Mouse (Mus musculus): Measurements from ENCODE around the gene Cyp39a1. TPM values are rescaled to one million over a fixed set of nuclear protein-coding genes. Genes with fewer than 3 reads are reported as not detected.

Gene Cyp39a1
- polyA plus RNA-seq, 1 experiment from 2014 or later = 21.8 TPM

DNA sequence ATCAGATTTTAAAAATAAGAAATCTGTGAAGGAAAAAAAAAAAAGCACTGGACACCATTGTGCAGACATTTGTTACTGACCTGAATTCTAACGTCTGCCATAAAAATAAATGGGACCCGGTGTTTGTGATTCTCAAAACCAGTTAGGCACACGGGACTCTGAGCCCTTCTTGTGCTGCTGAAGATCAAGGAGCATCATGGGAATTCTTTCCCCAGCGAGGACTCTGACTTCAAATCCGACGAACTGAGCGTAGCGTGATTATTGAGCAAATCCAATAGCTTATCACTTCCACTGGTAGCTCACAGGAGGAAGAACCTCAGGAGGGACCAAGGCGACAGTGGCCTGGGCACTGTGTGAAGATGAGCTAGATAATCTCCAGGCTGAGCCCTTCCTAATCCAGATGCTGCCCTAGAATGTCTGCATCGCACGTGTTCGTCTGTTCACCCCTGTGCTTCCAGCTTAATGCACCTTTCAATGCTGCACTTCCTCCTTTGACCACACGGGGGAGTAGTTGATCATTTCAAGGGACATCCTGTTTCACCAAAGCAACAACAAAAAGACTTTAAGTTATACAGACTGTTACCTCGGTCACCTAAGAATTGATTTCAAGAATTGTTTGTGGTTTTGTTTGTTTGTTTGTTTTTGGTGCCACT lies 31.9 kb downstream of the Cyp39a1 start:
- no peaks in the 10 kb centered on the region for H3K4me1 ChIP-seq
- H3K27me3 ChIP-seq = no peaks in the 10 kb centered on the region
- peak overlapping the region; percentile 33 for H3K4me2 ChIP-seq (replicated peaks)
- WGBS = 40% methylated on average over 14 of the region's 14 CpGs
- no peak overlapping the region for H3K9ac ChIP-seq (replicated peaks)
- H3K27ac ChIP-seq (replicated peaks) = no peak overlapping the region
- ATAC-seq (replicated peaks) = peak; percentile 85
- H3K4me3 ChIP-seq = no peak overlapping the region
- H3K9me3 ChIP-seq = no peaks in the 10 kb centered on the region
- no peaks in the 10 kb centered on the region for H3K36me3 ChIP-seq

GRCm38 (mm10) chr17:43701060-43701459 lies 33.8 kb downstream of the Cyp39a1 start:
- Histone ChIP-seq H3K27ac (replicated peaks) (no peak overlapping the region), H3K36me3 (no peaks in the 10 kb centered on the region), H3K27me3 (no peaks in the 10 kb centered on the region), H3K4me1 (no peaks in the 10 kb centered on the region), H3K4me2 (replicated peaks) (no peak overlapping the region), H3K9ac (replicated peaks) (no peak overlapping the region), H3K9me3 (no peaks in the 10 kb centered on the region), H3K4me3 (no peak overlapping the region)
- no peak for ATAC-seq (replicated peaks)
- 70% methylated on average over 6 of the region's 6 CpGs for WGBS

- no peaks in the 10 kb centered on the region for H3K4me1 ChIP-seq
- WGBS = 90% methylated on average over 12 of the region's 12 CpGs
- no peak overlapping the region for H3K4me3 ChIP-seq
- H3K36me3 ChIP-seq = no peaks in the 10 kb centered on the region
- no peak overlapping the region for H3K4me2 ChIP-seq (replicated peaks)
- no peak for ATAC-seq (replicated peaks)
- H3K9ac ChIP-seq (replicated peaks) = no peak overlapping the region
- no peaks in the 10 kb centered on the region for H3K27me3 ChIP-seq
- no peaks in the 10 kb centered on the region for H3K9me3 ChIP-seq
- H3K27ac ChIP-seq (replicated peaks) = no peak overlapping the region
Measured at GRCm38 (mm10) chr17:43704216-43704930, 37.1 kb downstream of the Cyp39a1 start.

- Histone ChIP-seq H3K27me3 (no peaks in the 10 kb centered on the region), H3K4me1 (no peaks in the 10 kb centered on the region), H3K36me3 (no peaks in the 10 kb centered on the region), H3K9me3 (no peaks in the 10 kb centered on the region), H3K4me3 (no peak overlapping the region), H3K27ac (replicated peaks) (no peak overlapping the region), H3K9ac (replicated peaks) (no peak overlapping the region), H3K4me2 (replicated peaks) (no peak overlapping the region)
- no peak for ATAC-seq (replicated peaks)
- WGBS = 96% methylated on average over 3 of the region's 3 CpGs
Measured at GRCm38 (mm10) chr17:43706749-43707148, 39.5 kb downstream of the Cyp39a1 start.

DNA sequence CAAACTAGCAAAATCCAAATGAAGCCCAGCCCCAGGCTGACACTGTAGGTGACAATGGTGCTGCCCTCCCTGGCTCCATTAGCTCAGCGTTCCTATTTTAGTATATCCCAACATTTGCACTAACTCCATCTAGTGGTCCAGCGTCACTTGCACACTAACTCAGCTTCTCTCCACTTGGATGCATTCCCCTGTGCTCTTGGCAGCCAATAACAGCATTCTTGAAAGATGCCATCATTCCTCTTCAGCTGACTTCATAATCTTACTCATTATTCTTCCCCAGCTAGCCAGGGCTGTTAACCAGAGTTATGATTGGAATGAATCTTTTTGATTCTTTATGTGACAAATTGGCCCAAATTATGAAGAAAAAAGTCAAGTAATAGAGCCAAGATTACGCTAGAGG lies 40.0 kb downstream of the Cyp39a1 start:
- no peaks in the 10 kb centered on the region for H3K4me1 ChIP-seq
- no peaks in the 10 kb centered on the region for H3K27me3 ChIP-seq
- no peak overlapping the region for H3K27ac ChIP-seq (replicated peaks)
- no peak overlapping the region for H3K4me2 ChIP-seq (replicated peaks)
- no peak overlapping the region for H3K4me3 ChIP-seq
- no peaks in the 10 kb centered on the region for H3K36me3 ChIP-seq
- H3K9me3 ChIP-seq = no peaks in the 10 kb centered on the region
- no peak overlapping the region for H3K9ac ChIP-seq (replicated peaks)
- WGBS = 73% methylated on average over 3 of the region's 3 CpGs
- no peak for ATAC-seq (replicated peaks)

- H3K4me2 ChIP-seq (replicated peaks) = no peak overlapping the region
- H3K9me3 ChIP-seq = no peaks in the 10 kb centered on the region
- no peak overlapping the region for H3K4me3 ChIP-seq
- H3K27me3 ChIP-seq = no peaks in the 10 kb centered on the region
- ATAC-seq (replicated peaks) = no peak
- WGBS = 92% methylated on average over 7 of the region's 7 CpGs
- H3K4me1 ChIP-seq = no peaks in the 10 kb centered on the region
- H3K27ac ChIP-seq (replicated peaks) = no peak overlapping the region
- no peaks in the 10 kb centered on the region for H3K36me3 ChIP-seq
- no peak overlapping the region for H3K9ac ChIP-seq (replicated peaks)
Measured at GRCm38 (mm10) chr17:43711557-43712352, 44.5 kb downstream of the Cyp39a1 start.

DNA sequence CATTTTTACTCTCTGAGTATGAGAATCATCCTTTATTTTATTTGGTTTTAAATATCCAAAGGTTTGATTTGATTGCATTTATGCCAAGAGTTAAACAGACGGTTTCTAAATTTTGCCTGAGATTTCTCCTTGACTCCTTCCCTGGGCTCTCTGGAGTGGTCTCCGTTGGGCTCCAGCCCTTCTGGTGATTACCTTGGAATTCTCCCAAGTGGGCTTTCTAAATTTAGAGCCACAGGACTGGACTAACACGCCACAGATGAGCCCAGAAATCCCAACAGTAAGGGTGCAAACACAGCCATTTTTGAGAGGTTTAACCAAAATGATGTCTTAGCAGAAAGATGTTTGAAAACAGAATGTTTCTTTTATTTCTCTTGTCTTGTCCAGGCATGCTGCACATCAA lies 47.0 kb downstream of the Cyp39a1 start:
- Histone ChIP-seq H3K9me3 (no peaks in the 10 kb centered on the region), H3K27ac (replicated peaks) (no peak overlapping the region), H3K4me2 (replicated peaks) (no peak overlapping the region), H3K4me3 (no peak overlapping the region), H3K9ac (replicated peaks) (no peak overlapping the region), H3K27me3 (no peaks in the 10 kb centered on the region), H3K36me3 (no peaks in the 10 kb centered on the region), H3K4me1 (no peaks in the 10 kb centered on the region)
- WGBS = 80% methylated on average over 3 of the region's 3 CpGs
- no peak for ATAC-seq (replicated peaks)

DNA sequence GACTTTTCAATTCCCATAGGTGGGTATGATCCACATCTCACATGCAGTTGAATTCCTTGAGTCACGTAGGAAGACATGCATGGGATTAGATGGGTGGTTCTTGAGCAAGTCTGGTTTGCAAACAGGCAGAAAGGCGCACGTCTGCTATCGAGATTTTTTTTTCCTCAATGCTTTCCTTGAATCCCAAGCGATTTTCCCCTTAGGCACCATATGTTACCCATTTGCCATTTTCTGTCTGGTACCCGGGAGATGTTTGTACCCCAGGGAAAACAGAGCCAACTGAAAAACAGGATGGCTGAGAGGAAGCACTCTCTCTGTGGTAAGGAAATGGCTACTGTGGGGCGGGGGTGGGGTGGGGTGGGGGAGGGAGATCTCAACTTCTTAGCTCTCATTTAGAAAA lies 49.4 kb downstream of the Cyp39a1 start:
- Histone ChIP-seq H3K27me3 (no peaks in the 10 kb centered on the region), H3K9me3 (no peaks in the 10 kb centered on the region), H3K36me3 (no peaks in the 10 kb centered on the region), H3K27ac (replicated peaks) (no peak overlapping the region), H3K9ac (replicated peaks) (no peak overlapping the region), H3K4me3 (no peak overlapping the region), H3K4me1 (no peaks in the 10 kb centered on the region), H3K4me2 (replicated peaks) (no peak overlapping the region)
- WGBS = 65% methylated on average over 7 of the region's 7 CpGs
- ATAC-seq (replicated peaks) = no peak

DNA sequence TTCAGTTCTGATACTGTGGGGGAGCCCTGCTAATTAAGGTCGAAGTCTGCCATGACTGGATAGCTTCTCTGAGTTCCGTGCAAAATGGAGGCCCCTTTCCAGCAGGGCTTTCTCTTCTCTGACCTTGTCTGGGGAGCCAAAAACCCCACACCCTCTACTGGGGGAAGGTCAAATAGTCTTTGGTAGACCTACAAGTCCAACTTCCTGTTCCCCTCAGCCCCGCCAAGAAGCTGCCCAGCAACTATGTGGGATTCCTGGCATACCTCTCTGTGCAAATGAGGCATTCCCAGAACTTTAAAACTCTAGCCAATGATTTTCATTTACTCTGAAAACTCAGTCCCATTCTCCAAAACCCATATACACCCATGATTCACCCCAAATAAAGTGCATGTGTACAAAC lies 52.2 kb downstream of the Cyp39a1 start:
- Histone ChIP-seq H3K9me3 (no peaks in the 10 kb centered on the region), H3K4me1 (no peaks in the 10 kb centered on the region), H3K27me3 (no peaks in the 10 kb centered on the region), H3K4me2 (replicated peaks) (no peak overlapping the region), H3K36me3 (no peaks in the 10 kb centered on the region), H3K27ac (replicated peaks) (no peak overlapping the region), H3K4me3 (no peak overlapping the region), H3K9ac (replicated peaks) (no peak overlapping the region)
- no peak for ATAC-seq (replicated peaks)
- 86% methylated on average over 3 of the region's 3 CpGs for WGBS

DNA sequence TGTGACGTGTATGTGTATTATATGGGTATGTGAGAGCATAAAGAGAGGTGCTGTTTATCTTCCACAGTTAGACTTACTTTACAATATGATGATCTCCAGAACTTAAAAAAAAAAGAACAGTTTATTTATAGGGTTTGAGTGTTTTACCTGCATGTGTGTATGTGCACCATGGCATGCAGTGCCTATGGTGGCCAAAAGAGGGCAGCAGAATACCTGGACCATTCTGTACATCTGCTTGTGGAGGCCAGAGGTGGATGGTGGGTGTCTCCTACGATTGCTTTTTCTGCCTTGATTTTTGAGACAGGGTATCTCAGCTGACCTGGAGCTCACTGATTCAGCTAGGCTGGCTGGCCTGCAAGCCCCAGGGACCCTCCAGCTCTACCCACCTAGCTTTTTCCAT lies 57.3 kb downstream of the Cyp39a1 start:
- WGBS = 93% methylated on average over 2 of the region's 2 CpGs
- ATAC-seq (replicated peaks) = no peak

DNA sequence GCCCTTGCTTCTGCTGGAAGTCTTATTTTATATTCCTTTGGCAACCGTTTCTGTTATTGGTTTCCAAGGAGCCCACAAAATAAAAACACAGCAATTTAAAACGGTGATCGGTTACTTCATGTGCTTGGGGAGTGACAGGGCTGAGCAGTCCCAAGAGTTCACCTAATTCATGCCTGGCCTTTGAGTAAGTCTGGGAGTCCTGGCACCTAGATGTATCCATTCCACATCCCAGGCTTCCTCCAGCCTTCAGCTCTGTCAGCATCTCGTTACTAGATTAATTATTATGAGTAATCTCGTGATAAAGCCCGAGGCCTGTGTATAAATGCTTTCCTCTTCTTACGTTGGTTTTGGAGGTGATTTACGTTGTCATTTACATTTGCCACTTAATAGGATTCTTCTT lies 64.1 kb downstream of the Cyp39a1 start:
- whole genome bisulfite sequencing = 68% methylated on average over 8 of the region's 8 CpGs
- Histone ChIP-seq H3K4me2 (replicated peaks) (no peak overlapping the region), H3K27ac (replicated peaks) (no peak overlapping the region), H3K27me3 (no peaks in the 10 kb centered on the region), H3K9ac (replicated peaks) (no peak overlapping the region), H3K4me3 (no peak overlapping the region), H3K36me3 (no peaks in the 10 kb centered on the region), H3K9me3 (no peaks in the 10 kb centered on the region), H3K4me1 (no peaks in the 10 kb centered on the region)
- ATAC-seq (replicated peaks) = no peak

More for the DNA sequence above, 57.3 kb downstream of the Cyp39a1 start:
- Histone ChIP-seq H3K9me3 (no peaks in the 10 kb centered on the region), H3K27me3 (no peaks in the 10 kb centered on the region), H3K4me2 (replicated peaks) (no peak overlapping the region), H3K36me3 (no peaks in the 10 kb centered on the region), H3K9ac (replicated peaks) (no peak overlapping the region), H3K27ac (replicated peaks) (no peak overlapping the region), H3K4me1 (no peaks in the 10 kb centered on the region), H3K4me3 (no peak overlapping the region)

DNA sequence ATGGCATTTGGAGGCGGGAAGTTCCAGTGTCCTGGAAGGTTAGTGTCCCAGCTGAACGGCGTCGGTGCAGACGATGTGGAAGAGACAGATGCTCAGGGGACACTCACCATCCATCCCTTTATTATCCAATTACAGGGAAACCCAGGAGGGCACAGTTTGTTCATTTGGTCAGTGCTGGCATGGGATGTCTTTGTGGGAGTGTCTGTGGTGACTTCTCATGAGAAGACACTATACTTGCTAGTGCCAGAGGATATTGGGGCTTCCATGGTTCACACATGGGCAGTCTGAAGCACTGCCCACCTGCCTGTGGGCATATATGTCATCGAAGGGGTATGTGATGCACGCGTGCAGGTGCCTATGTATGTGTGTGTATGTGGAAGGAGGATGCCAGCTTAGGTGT lies 64.8 kb downstream of the Cyp39a1 start:
- no peaks in the 10 kb centered on the region for H3K9me3 ChIP-seq
- no peak overlapping the region for H3K9ac ChIP-seq (replicated peaks)
- H3K4me2 ChIP-seq (replicated peaks) = no peak overlapping the region
- no peak overlapping the region for H3K27ac ChIP-seq (replicated peaks)
- H3K36me3 ChIP-seq = no peaks in the 10 kb centered on the region
- no peaks in the 10 kb centered on the region for H3K4me1 ChIP-seq
- no peaks in the 10 kb centered on the region for H3K27me3 ChIP-seq
- ATAC-seq (replicated peaks) = no peak
- WGBS = 95% methylated on average over 8 of the region's 8 CpGs
- no peak overlapping the region for H3K4me3 ChIP-seq
